Mouse (Mus musculus) cerebellum, adult 11 months (tissue): ENCODE measurements around the gene Lrmda.

Source experiments
- DNase-seq: peaks from one replicate; pipeline ENCODE4 v3.0.0; 2022

Lrmda gene

GRCm38 (mm10) chr14:22597508-22597907 lies 578.0 kb downstream of the Lrmda start:
- no peak for DNase-seq

DNA sequence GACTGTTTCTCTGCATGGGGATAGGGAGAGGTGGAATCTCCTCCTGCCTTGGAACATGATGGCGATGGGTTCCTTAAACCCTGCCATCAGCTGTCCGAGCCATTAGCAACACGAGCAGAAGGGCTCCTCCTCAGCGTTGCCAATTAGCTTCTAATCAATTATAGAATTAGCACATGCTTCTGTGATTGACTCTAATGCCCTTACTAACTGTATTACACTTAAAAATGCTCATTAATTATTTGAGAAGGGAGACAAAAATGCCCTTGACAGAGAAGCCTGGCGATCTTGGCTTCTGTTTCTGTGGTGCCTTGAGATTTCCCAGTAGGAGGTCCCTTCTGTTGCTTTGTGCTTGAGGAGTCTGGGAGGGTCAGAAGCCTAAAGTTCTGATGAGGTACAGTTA lies 579.1 kb downstream of the Lrmda start:
- no peak for DNase-seq

DNA sequence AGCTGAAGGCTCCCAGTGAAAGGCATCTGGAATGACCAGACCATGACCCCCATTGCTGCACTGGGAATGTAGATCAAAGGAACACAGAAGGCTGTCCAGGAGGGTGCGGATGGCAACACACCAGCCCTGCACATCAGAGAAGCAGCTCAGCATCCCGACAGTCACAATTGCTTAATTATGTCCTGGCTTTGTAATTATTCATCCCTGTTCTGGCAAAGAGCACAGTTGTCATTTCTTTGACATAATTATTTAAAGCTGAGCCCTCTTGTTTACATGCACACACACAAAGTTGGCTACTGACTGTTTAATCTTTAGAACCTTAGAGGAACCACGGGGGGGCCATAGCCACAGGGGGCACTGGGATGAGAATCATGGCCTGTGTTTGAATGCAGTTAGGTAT lies 580.7 kb downstream of the Lrmda start:
- no peak for DNase-seq

- no peak for DNase-seq
These were observed 582.8 kb downstream of the Lrmda start for GRCm38 (mm10) chr14:22602308-22602707.

DNA sequence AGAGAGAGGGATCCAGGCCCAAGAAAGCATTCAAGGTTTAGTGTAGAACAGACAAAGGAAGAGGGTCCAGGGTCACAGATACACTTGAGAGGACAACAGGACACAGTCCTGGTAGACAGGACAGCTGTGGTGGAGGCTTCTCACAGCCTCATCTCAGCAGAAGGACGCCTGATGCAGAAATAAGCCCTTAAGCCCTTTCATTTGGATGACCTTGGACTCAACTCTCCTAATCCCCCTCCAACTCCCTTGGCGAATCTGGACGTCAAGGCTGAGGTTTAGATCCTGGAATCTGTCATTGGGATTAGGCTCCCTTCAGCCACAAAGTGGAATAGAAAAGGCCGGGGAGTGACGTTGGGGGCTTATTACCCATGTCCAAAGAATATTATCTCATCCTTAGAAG lies 589.1 kb downstream of the Lrmda start:
- DNase-seq, result no peak

- DNase-seq, result no peak
These were observed 590.0 kb downstream of the Lrmda start for GRCm38 (mm10) chr14:22609261-22610245.

GRCm38 (mm10) chr14:22611011-22611410 lies 591.5 kb downstream of the Lrmda start:
- DNase-seq, result no peak

GRCm38 (mm10) chr14:22620191-22620590 lies 600.7 kb downstream of the Lrmda start:
- DNase-seq, result no peak

- no peak for DNase-seq
These were observed 602.4 kb downstream of the Lrmda start for GRCm38 (mm10) chr14:22621941-22622340.

GRCm38 (mm10) chr14:22627105-22627829 lies 607.8 kb downstream of the Lrmda start:
- DNase-seq, result no peak

- DNase-seq, result no peak
These were observed 610.9 kb downstream of the Lrmda start for GRCm38 (mm10) chr14:22630361-22630867.

- DNase-seq, result no peak
These were observed 614.1 kb downstream of the Lrmda start for GRCm38 (mm10) chr14:22633612-22634011.

GRCm38 (mm10) chr14:22643494-22643893 lies 624.0 kb downstream of the Lrmda start:
- DNase-seq, result no peak

DNA sequence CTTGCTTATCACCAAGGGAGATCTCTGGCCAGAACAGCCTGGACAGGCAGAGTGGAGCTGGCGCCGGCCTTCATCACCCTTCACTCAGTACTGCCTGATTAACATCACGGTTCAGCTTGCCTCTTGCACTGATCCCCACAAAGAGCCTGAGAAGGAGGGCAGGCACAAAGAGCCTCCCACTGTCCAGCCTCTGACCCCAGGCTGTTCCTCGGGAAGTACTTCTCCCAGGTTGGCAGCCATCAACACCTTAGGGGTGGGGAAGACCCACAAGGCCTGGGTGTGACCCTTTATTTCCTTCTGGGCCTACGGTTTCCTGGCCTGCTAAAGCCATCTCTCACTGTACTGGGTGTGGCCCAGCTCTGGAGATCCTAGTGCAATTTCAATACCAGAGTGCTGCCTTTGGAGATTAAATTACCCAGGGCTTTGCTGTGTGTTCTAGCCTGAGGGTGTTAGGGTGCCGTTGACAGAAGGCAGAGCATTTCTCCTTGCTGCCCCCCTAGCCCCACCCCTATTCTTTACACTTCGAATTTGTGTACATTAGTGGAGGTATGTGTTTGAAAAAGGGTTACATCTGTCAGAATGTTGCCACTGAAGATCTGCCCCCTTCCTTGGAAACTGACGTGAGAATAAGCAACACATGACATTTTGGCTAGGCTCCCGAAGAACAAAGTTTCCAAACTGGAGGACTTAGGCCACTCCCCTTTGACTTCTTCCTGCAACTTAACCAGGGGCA lies 628.5 kb downstream of the Lrmda start:
- DNase-seq, result no peak

- DNase-seq, result no peak
These were observed 629.9 kb downstream of the Lrmda start for GRCm38 (mm10) chr14:22649411-22649911.

DNA sequence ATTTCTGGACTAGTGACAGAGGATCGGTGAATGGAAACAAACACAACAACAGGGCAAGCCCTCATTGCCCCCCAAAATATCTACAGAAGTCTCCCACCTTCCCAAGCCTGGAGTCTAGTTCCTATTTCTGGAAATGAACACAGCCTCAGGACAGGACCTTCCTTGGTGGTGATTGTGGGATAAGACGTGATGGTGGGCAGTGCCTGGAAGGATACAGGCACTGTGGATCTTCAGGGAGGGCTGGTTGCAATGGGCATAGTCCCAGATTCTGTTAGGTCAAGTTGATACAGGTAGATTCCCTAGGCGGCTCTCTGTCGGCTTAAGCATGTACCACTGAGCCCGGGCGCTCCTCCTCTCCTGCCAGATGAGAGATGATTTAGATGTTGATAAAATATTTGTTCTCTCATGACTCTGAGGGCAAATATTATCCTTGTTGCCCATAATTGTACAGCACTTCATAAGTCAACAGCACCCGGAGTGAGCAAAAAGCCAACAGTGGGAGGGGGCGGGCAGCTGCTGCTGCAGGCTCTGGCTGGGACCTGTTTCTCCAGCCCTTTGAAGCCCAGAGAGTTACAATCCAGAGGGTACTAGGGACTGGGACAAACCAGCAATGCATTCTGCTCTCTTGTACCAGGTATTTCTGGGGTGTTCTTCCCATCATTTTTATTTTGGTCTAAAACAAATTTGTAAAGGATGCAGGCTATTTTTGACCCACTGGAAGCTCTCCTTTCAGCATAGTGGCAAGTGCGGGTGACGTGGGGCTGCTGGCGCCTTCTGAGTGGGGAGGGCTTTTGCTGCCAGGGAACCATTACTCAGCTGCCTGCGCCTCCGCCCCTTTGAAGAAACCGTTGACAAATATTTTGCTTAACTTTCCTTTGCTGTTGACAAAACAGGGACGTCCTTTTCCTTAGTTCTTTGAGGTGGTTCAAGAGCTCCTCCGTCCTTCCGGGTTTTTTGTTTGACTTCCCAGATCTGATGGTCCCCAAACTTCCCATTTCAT lies 630.8 kb downstream of the Lrmda start:
- DNase-seq, result no peak

DNA sequence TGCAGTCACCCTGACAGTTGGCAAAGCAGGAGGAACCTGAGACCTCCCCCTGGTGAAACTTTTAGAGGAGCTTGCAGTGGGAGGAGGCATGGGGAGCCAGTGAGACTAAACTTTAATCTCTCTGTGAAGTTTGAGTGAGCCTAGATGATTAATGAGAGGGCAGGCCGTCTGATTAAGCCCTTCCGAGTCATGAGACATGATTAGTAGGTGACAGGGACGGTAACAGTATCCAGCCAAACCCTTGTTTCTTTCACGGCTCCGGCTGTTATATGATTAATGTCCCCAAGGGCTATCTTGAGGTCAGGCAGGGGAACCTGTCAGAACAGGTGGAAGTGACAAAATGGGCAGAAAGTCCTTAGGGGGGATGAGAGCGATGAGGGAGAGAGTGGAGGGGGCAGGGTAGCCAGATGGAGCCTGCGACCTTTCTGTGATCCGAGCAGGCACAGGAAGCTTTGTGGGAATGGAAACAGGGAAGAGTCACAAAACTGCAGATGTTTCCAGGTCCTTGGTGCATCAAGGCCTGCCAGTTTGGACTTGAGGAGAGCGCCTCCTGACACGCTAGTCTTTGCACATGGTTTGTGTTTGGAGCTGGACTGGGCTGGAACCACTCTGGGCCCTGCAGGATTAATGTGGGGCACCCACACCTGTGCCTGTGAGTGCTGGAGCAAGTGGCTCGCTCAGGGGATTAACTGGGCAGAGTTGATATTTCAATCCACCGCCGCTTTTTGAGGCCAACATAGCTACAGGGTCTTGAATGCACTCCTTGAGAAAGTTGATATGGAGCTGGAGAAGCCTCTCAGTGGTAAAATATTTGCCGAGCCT lies 631.8 kb downstream of the Lrmda start:
- DNase-seq, result no peak

DNA sequence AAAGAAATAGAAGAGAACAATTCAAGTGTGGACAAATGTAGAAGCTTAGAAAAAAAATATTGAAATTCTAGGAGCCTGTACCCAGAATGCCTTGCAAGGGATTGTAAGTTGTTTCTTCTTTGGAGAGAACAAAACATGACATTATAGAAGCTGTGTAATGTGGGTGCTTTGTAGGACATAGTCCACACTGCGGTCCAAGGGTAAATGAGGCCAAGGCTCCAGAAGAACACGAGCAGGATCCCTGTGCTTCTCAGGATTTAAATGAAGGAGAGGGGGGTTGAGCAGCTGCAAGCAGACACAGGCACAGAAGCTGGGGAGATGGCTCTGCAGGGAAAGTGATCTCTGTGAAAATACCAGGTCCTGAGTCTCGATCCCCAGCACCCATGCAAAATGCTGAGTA lies 643.0 kb downstream of the Lrmda start:
- no peak for DNase-seq

- DNase-seq, result no peak
These were observed 646.9 kb downstream of the Lrmda start for GRCm38 (mm10) chr14:22666437-22666836.

- no peak for DNase-seq
These were observed 648.8 kb downstream of the Lrmda start for GRCm38 (mm10) chr14:22668302-22668701.

- no peak for DNase-seq
These were observed 649.2 kb downstream of the Lrmda start for GRCm38 (mm10) chr14:22668711-22669110.
